Mouse (Mus musculus) embryonic facial prominence, embryonic 13.5 days (tissue): ENCODE results near the gene Peg3. TPM values are rescaled to one million over a fixed set of nuclear protein-coding genes. Genes with fewer than 3 reads are reported as not detected.

Source experiments
- polyA plus RNA-seq: library from polyadenylated mRNA; unstranded; fragments of >200 nt; fragmentation: Nextera tagmentation; extraction: Ambion mirVana; gene quantifications from 2 replicates; pipeline ENCODE4 v1.2.1, GENCODE M21; 2015

Peg3 gene
- polyA plus RNA-seq, 1 experiment from 2014 or later = 159 TPM

Other genes with a start within 250 kb of the Peg3 start
- gene Olfr5, start 243.5 kb downstream of the Peg3 start, polyA plus RNA-seq = not detected in 2 replicates
- not detected in 2 replicates for gene Olfr1347, start 230.7 kb downstream of the Peg3 start, polyA plus RNA-seq
- not detected in 2 replicates for gene Olfr1348, start 221.7 kb downstream of the Peg3 start, polyA plus RNA-seq
- gene Olfr1349, start 207.5 kb downstream of the Peg3 start, polyA plus RNA-seq = not detected in 2 replicates
- gene Olfr1350, start 165.6 kb downstream of the Peg3 start, polyA plus RNA-seq = not detected in 2 replicates
- 3.2 and 4.5 TPM in 2 replicates for gene Zim1, start 34.0 kb downstream of the Peg3 start, polyA plus RNA-seq
- gene Usp29, start 147 bp upstream of the Peg3 start, polyA plus RNA-seq = 9.6 and 11.3 TPM in 2 replicates